Mouse (Mus musculus) heart, embryonic 14.5 days (tissue): Measurements from ENCODE around the gene Arhgef38. TPM values are rescaled to one million over a fixed set of nuclear protein-coding genes. Genes with fewer than 3 reads are reported as not detected.

Source experiments
- ATAC-seq: fragments of 200-750 bp; cut with Nextera tagmentation; 2 replicates; pipeline ENCODE4 v1.8.0; 2017; ENCODE audit warnings: low read depth, moderate TSS enrichment; ENCODE audit not compliant: insufficient number of reproducible peaks, insufficient read depth, low FRiP score
- H3K27ac ChIP-seq, 2 experiments: fragments of 200-500 bp in 1 of 2; fragments of 300-500 bp in 1 of 2; sonication (generic) in 1 of 2; replicated peaks in 1 of 2; 2 replicates each; pipeline ENCODE4 v1.5.1; 2012 to 2014; ENCODE audit warnings: low read depth in 2 of 2, low read length in 2 of 2, control low read depth in 1 of 2, mild to moderate bottlenecking in 1 of 2, mixed read lengths in 1 of 2; ENCODE audit not compliant: control insufficient read depth in 1 of 2, insufficient read depth in 1 of 2
- H3K27me3 ChIP-seq: fragments of 300-500 bp; sonication (generic); 2 replicates; pipeline ENCODE4 v1.6.1; 2014; ENCODE audit warnings: mild to moderate bottlenecking, low read length, control low read depth; ENCODE audit not compliant: control insufficient read depth, insufficient read depth
- H3K36me3 ChIP-seq: fragments of 300-500 bp; sonication (generic); 2 replicates; pipeline ENCODE4 v1.6.1; 2014; ENCODE audit warnings: mild to moderate bottlenecking, control low read depth, low read length, mixed read lengths; ENCODE audit not compliant: control insufficient read depth, insufficient read depth
- H3K4me1 ChIP-seq, 2 experiments: fragments of 200-500 bp in 1 of 2; fragments of 300-500 bp in 1 of 2; sonication (generic) in 1 of 2; 2 replicates each; pipeline ENCODE4 v1.6.1; 2012 to 2014; ENCODE audit warnings: low read length in 2 of 2, control low read depth in 1 of 2, mixed read lengths in 1 of 2; ENCODE audit not compliant: control insufficient read depth in 2 of 2, insufficient read depth in 2 of 2
- H3K4me2 ChIP-seq: fragments of 300-500 bp; sonication (generic); 2 replicates; pipeline ENCODE4 v1.6.1; 2014; ENCODE audit warnings: mild to moderate bottlenecking, low read length
- H3K4me3 ChIP-seq, 2 experiments: fragments of 200-500 bp in 1 of 2; fragments of 300-500 bp in 1 of 2; sonication (generic) in 1 of 2; 2 replicates each; pipeline ENCODE4 v1.5.1; 2012 to 2014; ENCODE audit warnings: low read length in 2 of 2, mild to moderate bottlenecking in 2 of 2, control low read depth in 1 of 2, low read depth in 1 of 2, moderate library complexity in 1 of 2; ENCODE audit not compliant: control insufficient read depth in 1 of 2, insufficient read depth in 1 of 2
- H3K9ac ChIP-seq: fragments of 300-500 bp; sonication (generic); 2 replicates; pipeline ENCODE4 v1.6.1; 2014; ENCODE audit warnings: mild to moderate bottlenecking, low read length
- H3K9me3 ChIP-seq: fragments of 300-500 bp; sonication (generic); 2 replicates; pipeline ENCODE4 v1.6.1; 2016; ENCODE audit warnings: low read length, control low read depth; ENCODE audit not compliant: control insufficient read depth
- WGBS: fragments of 180-500 bp; shearing (Covaris S2); extraction: QIAGEN DNeasy Blood & Tissue Kit; methylation state at CpG from one replicate; pipeline ENCODE4 v1.1.7; 2014; 5-methylcytosine and 5-hydroxymethylcytosine counted together
- polyA plus RNA-seq: library from polyadenylated mRNA; unstranded; fragments of >200 nt; fragmentation: Nextera tagmentation; extraction: Ambion mirVana; gene quantifications from 2 replicates; pipeline ENCODE4 v1.2.1, GENCODE M21; 2014

Arhgef38 gene
- 0.03 and 0.14 TPM in 2 replicates for polyA plus RNA-seq

DNA sequence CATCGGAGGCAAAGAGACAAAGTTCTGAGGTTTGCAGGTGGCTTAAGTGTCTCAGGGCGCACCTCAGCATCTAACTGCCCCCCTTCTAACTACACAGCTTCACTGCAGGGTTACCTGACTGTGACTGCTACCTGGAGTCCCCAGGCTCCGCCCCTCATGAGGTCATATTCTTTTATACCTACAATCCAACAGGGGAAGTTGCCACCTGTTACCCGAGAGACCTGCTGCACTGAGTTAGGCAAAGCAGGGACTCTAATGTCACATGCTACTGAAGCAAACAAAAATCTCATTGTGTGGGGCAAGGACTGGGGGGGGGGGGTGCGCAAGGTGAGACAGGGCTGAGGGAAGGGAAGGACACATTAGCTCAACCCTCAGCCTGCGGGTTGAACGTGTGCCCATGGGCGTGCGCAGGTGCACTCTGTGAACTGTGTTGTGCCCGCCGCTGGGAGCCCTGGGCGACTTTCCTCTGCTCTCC is at the start of gene Arhgef38:
TSS of gene Arhgef38 (minus strand) at position 129 of the 475 bp plus-strand sequence.
- no peak within 1 kb of the TSS for H3K4me3 ChIP-seq
- H3K9me3 ChIP-seq, result no peaks in the 10 kb centered on the region
- H3K4me1 ChIP-seq, result no peaks in the 10 kb centered on the region
- no peak within 1 kb of the TSS for H3K27ac ChIP-seq
- no peaks in the 10 kb centered on the region for H3K27me3 ChIP-seq
- no peak within 1 kb of the TSS for H3K4me2 ChIP-seq
- H3K9ac ChIP-seq, result no peak within 1 kb of the TSS
- no peaks in the 10 kb centered on the region for H3K36me3 ChIP-seq
- ATAC-seq, result no peak
- WGBS, result 57% methylated on average over 11 of the region's 12 CpGs

GRCm38 (mm10) chr3:133271887-133272286 is 37.1 kb upstream of the Arhgef38 start:
- H3K9ac ChIP-seq, result no peak overlapping the region

DNA sequence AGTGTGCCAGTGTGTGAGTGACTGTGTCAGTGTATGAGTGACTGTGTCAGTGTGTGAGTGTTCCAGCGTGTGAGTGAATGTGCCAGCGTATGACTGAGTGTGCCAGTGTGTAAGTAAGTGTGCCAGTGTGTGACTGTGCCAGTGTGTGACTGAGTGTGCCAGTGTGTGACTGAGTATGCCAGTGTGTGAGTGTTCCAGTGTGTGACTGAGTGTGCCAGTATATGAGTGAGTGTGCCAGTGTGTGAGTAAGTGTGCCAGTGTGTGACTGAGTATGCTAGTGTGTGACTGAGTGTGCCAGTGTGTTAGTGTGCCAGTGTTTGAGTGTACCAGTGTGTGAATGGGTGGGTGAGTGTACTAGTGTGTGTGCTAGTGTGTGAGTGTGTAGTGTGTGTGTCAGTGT is 24.1 kb upstream of the Arhgef38 start:
- Histone ChIP-seq H3K4me2 (no peak overlapping the region), H3K9ac (no peak overlapping the region), H3K9me3 (no peaks in the 10 kb centered on the region), H3K4me1 (no peaks in the 10 kb centered on the region), H3K4me3 (no peak overlapping the region), H3K27me3 (no peaks in the 10 kb centered on the region), H3K27ac (no peak overlapping the region), H3K36me3 (no peaks in the 10 kb centered on the region)
- 84% methylated on average over 2 of the region's 2 CpGs for WGBS
- ATAC-seq, result no peak

More at GRCm38 (mm10) chr3:133271887-133272286, 37.1 kb upstream of the Arhgef38 start:
- no peaks in the 10 kb centered on the region for H3K27me3 ChIP-seq
- no peaks in the 10 kb centered on the region for H3K4me1 ChIP-seq
- ATAC-seq, result no peak
- WGBS, result 7% methylated on average over 3 of the region's 3 CpGs
- no peak overlapping the region for H3K27ac ChIP-seq
- H3K36me3 ChIP-seq, result no peaks in the 10 kb centered on the region
- H3K4me3 ChIP-seq, result no peak overlapping the region
- H3K4me2 ChIP-seq, result no peak overlapping the region
- H3K9me3 ChIP-seq, result no peaks in the 10 kb centered on the region

- H3K4me3 ChIP-seq, result no peak overlapping the region
- no peak overlapping the region for H3K4me2 ChIP-seq
- 89% methylated on average over 4 of the region's 4 CpGs for WGBS
- no peaks in the 10 kb centered on the region for H3K9me3 ChIP-seq
- H3K27ac ChIP-seq, result no peak overlapping the region
- H3K36me3 ChIP-seq, result no peaks in the 10 kb centered on the region
- no peaks in the 10 kb centered on the region for H3K27me3 ChIP-seq
- H3K9ac ChIP-seq, result no peak overlapping the region
- no peaks in the 10 kb centered on the region for H3K4me1 ChIP-seq
- ATAC-seq, result no peak
Measured at GRCm38 (mm10) chr3:133255842-133256241, 21.1 kb upstream of the Arhgef38 start.

DNA sequence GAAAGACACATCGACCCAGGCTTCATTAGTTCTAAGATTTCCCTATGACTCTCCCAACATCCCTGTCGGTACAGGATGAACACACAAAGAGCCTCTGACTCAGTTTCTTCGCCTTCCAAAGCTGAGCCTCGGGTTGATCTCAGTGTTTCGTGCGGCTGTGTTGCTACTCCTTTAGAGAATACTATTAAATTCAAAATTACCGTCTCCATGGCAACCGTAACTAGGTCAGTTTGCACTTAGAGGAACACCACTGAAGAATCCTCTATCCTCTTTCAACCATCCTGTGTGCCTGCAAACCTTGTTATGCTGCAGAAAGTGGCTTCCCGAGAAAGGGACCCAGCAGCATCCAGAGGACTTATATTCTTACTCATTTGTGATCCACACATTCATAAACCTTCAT is 9.3 kb upstream of the Arhgef38 start:
- Histone ChIP-seq H3K27ac (no peak overlapping the region), H3K36me3 (no peaks in the 10 kb centered on the region), H3K4me2 (no peak overlapping the region), H3K9ac (no peak overlapping the region), H3K9me3 (no peaks in the 10 kb centered on the region), H3K27me3 (no peaks in the 10 kb centered on the region), H3K4me1 (no peaks in the 10 kb centered on the region), H3K4me3 (no peak overlapping the region)
- ATAC-seq, result no peak
- WGBS, result 81% methylated on average over 9 of the region's 9 CpGs

DNA sequence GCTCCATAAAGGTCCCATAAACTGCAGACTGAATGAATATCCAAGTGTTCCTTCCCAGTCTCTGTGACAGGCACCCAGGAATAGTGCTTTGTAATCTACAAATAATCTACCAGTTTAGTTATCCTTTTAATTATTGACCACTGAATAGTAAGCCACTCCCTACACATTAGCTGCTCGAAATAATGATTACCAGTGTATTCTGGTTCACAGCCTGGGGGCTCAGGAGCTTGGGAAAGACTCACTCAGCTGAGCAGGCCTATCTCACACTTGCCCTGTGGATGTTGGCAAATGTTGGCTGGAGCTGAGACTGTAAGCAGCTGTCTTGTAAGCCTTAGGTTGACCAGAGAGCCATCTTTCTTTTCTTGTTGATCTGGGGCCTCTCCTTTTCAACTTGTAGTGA is 7.2 kb upstream of the Arhgef38 start:
- no peak overlapping the region for H3K4me2 ChIP-seq
- ATAC-seq, result no peak
- WGBS, result 69% methylated on average over 1 of the region's 1 CpGs
- no peaks in the 10 kb centered on the region for H3K4me1 ChIP-seq
- H3K27me3 ChIP-seq, result no peaks in the 10 kb centered on the region
- no peak overlapping the region for H3K27ac ChIP-seq
- no peaks in the 10 kb centered on the region for H3K36me3 ChIP-seq
- no peak overlapping the region for H3K4me3 ChIP-seq
- no peak overlapping the region for H3K9ac ChIP-seq
- no peaks in the 10 kb centered on the region for H3K9me3 ChIP-seq

GRCm38 (mm10) chr3:133233993-133234392 is 756 bp downstream of the Arhgef38 start:
- H3K4me1 ChIP-seq, result no peaks in the 10 kb centered on the region
- ATAC-seq, result no peak
- no peaks in the 10 kb centered on the region for H3K36me3 ChIP-seq
- no peak overlapping the region for H3K27ac ChIP-seq
- 64% methylated on average over 9 of the region's 9 CpGs for WGBS
- H3K9me3 ChIP-seq, result no peaks in the 10 kb centered on the region
- H3K4me3 ChIP-seq, result no peak overlapping the region
- H3K9ac ChIP-seq, result no peak overlapping the region
- H3K4me2 ChIP-seq, result no peak overlapping the region
- no peaks in the 10 kb centered on the region for H3K27me3 ChIP-seq

- Histone ChIP-seq H3K4me3 (no peak overlapping the region), H3K9ac (no peak overlapping the region), H3K36me3 (no peaks in the 10 kb centered on the region), H3K4me1 (no peaks in the 10 kb centered on the region), H3K27ac (no peak overlapping the region), H3K4me2 (no peak overlapping the region), H3K9me3 (no peaks in the 10 kb centered on the region), H3K27me3 (no peaks in the 10 kb centered on the region)
- WGBS, result 58% methylated on average over 2 of the region's 2 CpGs
- ATAC-seq, result no peak
Measured at GRCm38 (mm10) chr3:133230427-133230826, 4.3 kb downstream of the Arhgef38 start.
